Mouse (Mus musculus) hindbrain, embryonic 11.5 days (tissue): ENCODE measurements around the gene H2al1d. TPM values are rescaled to one million over a fixed set of nuclear protein-coding genes. Genes with fewer than 3 reads are reported as not detected.

Source experiments
- ATAC-seq: fragments of 200-750 bp; cut with Nextera tagmentation; 2 replicates; pipeline ENCODE4 v1.8.0; 2017; ENCODE audit warnings: mild to moderate bottlenecking, moderate TSS enrichment, moderate library complexity; ENCODE audit not compliant: low FRiP score
- DNase-seq: peaks from one replicate; pipeline ENCODE4 v3.0.0-alpha.2; 2015; ENCODE audit warnings: low spot score
- H3K27ac ChIP-seq: fragments of 300-500 bp; sonication (generic); 2 replicates; pipeline ENCODE4 v1.5.1; 2014; ENCODE audit warnings: mild to moderate bottlenecking, low read depth, low read length
- H3K27me3 ChIP-seq: fragments of 300-500 bp; sonication (generic); 2 replicates; pipeline ENCODE4 v1.6.1; 2014; ENCODE audit warnings: mild to moderate bottlenecking, low read length, moderate library complexity, mixed read lengths; ENCODE audit not compliant: control insufficient read depth, insufficient read depth
- H3K36me3 ChIP-seq: fragments of 300-500 bp; sonication (generic); 2 replicates; pipeline ENCODE4 v1.6.1; 2014; ENCODE audit warnings: mild to moderate bottlenecking, low read length, moderate library complexity, mixed read lengths; ENCODE audit not compliant: control insufficient read depth, insufficient read depth
- H3K4me1 ChIP-seq: fragments of 300-500 bp; sonication (generic); replicated peaks from 2 replicates; pipeline ENCODE4 v1.6.1; 2014; ENCODE audit warnings: low read length, mixed read lengths; ENCODE audit not compliant: control insufficient read depth, insufficient read depth
- H3K4me2 ChIP-seq: fragments of 300-500 bp; sonication (generic); replicated peaks from 2 replicates; pipeline ENCODE4 v1.6.1; 2014; ENCODE audit warnings: mild to moderate bottlenecking, low read depth, low read length
- H3K4me3 ChIP-seq: fragments of 300-500 bp; sonication (generic); 2 replicates; pipeline ENCODE4 v1.5.1; 2014; ENCODE audit warnings: low read depth, low read length
- H3K9ac ChIP-seq: fragments of 300-500 bp; sonication (generic); 2 replicates; pipeline ENCODE4 v1.6.1; 2014; ENCODE audit warnings: low read depth, low read length
- H3K9me3 ChIP-seq: fragments of 300-500 bp; sonication (generic); 2 replicates; pipeline ENCODE4 v1.6.1; 2016; ENCODE audit warnings: low read length; ENCODE audit not compliant: control insufficient read depth
- WGBS: fragments of 180-500 bp; shearing (Covaris S2); extraction: QIAGEN DNeasy Blood & Tissue Kit; methylation state at CpG from one replicate; pipeline ENCODE4 v1.1.7; 2014; 5-methylcytosine and 5-hydroxymethylcytosine counted together
- polyA plus RNA-seq: library from polyadenylated mRNA; unstranded; fragments of >200 nt; fragmentation: Nextera tagmentation; extraction: Ambion mirVana; gene quantifications from 2 replicates; pipeline ENCODE4 v1.2.1, GENCODE M21; 2014

Gene H2al1d
- polyA plus RNA-seq, 1 experiment from 2014 or later = not detected

DNA sequence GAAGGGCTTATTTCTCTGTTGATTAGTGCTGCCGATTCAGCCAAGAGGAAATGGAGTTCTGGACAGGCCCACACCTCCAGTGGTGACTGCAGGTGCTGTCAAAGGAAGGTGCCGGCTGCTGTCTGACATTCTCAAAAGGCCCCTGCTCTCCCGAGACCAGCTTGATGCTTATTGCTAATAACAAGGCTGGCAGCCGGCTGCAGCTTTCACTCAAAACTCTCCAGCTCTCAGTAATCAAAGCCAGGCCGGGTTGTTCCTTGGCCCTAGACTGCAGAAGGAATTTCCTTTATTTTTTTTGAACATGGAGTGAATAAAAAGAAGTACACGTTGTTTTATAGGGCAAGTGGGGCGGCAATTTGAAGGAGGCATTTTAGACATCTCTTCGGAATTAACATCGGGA is 37.1 kb downstream of the H2al1d start:
- no peak overlapping the region for H3K4me2 ChIP-seq
- no peak overlapping the region for H3K4me3 ChIP-seq
- H3K36me3 ChIP-seq = no peaks in the 10 kb centered on the region
- no peaks in the 10 kb centered on the region for H3K4me1 ChIP-seq
- WGBS = 73% methylated on average over 9 of the region's 9 CpGs
- ATAC-seq (no peak), DNase-seq (peak; percentile 17)
- no peak overlapping the region for H3K9ac ChIP-seq
- no peaks in the 10 kb centered on the region for H3K9me3 ChIP-seq
- H3K27me3 ChIP-seq = no peaks in the 10 kb centered on the region; the same call in 1 of the 2 replicates
- H3K27ac ChIP-seq = no peak overlapping the region

DNA sequence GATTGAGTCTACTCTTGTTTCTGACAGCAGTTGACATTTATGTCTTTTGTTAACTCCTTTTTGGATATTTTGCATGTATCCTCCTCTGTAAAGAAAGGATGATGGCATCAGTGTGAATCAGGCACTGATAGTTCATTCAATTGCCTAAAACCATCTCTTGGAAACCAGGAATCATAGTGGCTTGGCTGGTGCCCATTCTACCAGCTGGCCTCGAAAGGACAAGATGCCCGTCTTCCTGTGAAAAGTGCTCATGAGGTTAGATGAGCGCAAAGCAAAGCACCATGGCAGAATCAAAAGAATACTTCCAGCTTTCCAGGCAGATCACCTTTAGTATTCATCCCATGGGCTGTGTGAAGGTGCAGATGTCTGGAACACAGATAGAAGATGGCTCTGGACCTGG is 38.1 kb downstream of the H2al1d start:
- ATAC-seq (no peak), DNase-seq (no peak)
- Histone ChIP-seq H3K9me3 (no peaks in the 10 kb centered on the region), H3K27ac (no peak overlapping the region), H3K36me3 (no peaks in the 10 kb centered on the region), H3K4me2 (no peak overlapping the region), H3K4me1 (no peaks in the 10 kb centered on the region), H3K27me3 (no peaks in the 10 kb centered on the region; the same call in 1 of the 2 replicates), H3K9ac (no peak overlapping the region), H3K4me3 (no peak overlapping the region)
- WGBS = 97% methylated on average over 3 of the region's 3 CpGs

Other genes with a start within 250 kb of the H2al1d start
- gene H2al1a, start 9.6 kb upstream of the H2al1d start, polyA plus RNA-seq = not detected in 2 replicates
- gene H2al1b, start 6.4 kb upstream of the H2al1d start, polyA plus RNA-seq = not detected in 2 replicates
- gene H2al1c, start 3.2 kb upstream of the H2al1d start, polyA plus RNA-seq = not detected in 2 replicates
- not detected in 2 replicates for gene H2al1e, start 3.1 kb downstream of the H2al1d start, polyA plus RNA-seq
- not detected in 2 replicates for gene H2al1f, start 6.3 kb downstream of the H2al1d start, polyA plus RNA-seq
- gene H2al1g, start 9.4 kb downstream of the H2al1d start, polyA plus RNA-seq = not detected in 2 replicates
- gene H2al1h, start 12.7 kb downstream of the H2al1d start, polyA plus RNA-seq = not detected in 2 replicates
- not detected in 2 replicates for gene H2al1i, start 15.8 kb downstream of the H2al1d start, polyA plus RNA-seq
- gene H2al1j, start 19.0 kb downstream of the H2al1d start, polyA plus RNA-seq = not detected in 2 replicates